Mouse (Mus musculus) c-Kit-negative CD71-positive TER-119-positive erythroid progenitor cells, embryonic 14.5 days (primary cell): ENCODE measurements around the gene Pim1.

Experiments
- DNase-seq: peaks from one replicate; pipeline ENCODE4 v3.0.0-alpha.2; 2013; ENCODE audit warnings: low read depth, low spot score

Gene Pim1

DNA sequence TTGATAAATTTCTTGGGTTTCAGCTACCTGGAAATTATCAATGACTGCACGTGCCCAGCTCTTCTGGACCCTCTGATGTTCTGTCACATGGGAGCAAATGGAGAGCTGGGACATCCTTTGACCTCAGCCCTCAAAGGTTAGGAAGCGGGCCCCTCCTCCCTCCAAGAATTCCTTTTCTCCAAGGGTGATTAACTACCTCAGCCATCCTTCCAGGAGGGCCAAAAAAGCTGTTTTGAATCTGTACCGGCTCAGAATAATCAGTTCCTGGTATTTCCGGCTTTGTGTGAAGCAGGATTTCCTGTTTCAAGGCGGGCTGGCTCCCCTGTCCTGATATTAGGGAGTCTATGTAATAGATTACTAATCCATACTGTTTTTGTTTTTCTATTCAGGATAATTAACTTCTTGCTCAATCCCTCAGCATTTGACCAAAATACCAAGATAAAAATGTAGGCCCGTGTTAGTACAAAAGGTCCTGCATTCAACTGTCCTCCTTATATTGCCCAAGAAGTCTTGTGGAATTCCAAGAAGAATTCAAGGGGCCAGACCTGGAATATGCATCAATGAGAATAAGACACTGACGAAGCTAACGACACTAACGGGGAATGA is 25.0 kb upstream of the Pim1 start:
- no peak for DNase-seq

DNA sequence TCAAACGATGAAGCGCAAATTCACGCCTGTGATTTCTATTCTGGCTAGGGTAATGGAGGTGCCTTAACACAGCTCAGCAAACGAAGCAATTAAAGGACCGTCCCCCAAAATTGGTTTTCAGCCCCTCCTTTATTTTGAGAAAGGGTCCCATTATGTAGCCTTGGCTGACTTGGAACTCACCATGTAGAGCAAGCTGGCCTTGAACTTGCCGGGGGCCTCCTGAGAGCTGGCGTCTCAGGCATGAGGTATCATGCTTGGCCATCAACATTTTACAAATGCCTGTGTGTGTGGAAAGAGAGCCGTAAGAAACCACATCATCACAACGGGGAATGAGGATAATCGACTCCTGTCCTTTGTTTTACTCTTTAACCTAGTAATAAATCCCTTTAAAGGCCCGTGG is 23.5 kb upstream of the Pim1 start:
- DNase-seq, result no peak

DNA sequence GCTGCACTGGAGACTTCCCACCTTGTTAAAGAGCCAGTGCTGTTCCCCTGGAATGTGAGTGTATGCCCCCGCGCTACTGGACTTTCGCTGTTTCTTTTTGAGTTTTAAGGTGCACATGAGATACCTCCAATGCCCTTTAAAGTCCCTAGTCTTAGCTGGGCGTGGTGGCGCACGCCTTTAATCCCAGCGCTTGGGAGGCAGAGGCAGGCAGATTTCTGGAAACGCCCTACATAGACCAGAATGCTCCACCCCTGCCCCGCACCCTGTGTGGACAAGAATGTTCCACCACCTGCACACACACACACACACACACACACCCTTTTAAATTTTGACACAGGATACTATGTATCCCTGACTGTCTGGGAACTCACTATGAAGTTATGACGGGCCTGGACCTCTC is 17.1 kb upstream of the Pim1 start:
- DNase-seq, result no peak

DNA sequence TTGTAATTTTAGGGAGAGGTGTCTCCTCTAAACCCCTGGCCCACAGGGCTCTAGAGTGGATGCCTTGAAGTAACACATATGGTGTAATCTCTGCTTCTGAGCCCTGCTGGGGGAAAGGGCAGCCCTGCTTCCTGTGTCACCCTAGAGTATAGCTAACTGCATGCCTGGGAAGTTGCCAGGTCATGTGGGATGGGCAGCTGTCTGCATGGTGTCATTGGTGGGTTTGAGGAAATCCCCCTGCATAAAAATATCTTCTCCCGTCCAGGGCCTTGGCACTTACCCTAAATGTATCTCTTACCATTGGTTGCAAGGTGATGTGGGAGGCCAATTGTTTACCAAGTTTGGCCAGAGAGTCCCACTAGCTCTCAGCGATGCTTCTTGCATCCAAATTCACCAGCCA is 16.5 kb upstream of the Pim1 start:
- no peak for DNase-seq

DNA sequence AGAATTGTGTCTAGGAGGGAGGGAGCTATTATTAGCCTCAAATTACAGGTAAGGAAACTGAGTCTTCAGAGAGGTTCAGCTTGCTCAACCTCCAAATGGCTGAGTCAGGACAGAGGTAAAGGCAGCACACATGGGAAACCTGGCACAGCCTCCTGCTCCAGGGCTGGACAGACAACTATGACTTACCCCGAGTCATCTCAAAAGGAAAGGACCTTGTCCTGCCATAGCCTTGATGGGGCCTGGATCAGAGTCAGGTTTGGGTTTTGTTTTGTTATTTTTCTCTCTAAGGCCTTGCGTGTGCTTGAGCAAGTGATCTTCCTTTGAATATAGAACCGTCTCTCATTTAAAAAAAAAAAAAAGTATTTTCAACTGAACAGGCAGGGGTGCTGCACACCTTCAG is 15.4 kb upstream of the Pim1 start:
- no peak for DNase-seq

DNA sequence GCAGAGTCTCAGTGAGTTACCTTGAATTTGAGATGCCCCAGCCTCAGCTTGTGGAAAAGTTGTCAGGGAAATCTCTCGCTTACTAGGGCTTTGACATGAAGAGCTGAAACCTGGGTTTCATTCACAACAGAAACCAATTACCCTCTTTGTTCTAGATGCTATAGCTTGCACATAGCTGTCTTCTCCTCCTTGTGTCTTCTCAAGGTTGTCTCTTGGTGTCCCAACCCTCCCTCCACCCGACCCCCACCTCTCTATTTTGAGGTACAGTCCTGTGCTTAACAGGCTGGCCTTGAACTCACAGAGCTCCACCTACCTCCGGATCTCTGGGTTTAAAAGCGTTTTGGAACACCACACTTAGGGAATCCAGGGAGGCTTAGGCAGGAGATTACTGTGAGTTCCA is 14.1 kb upstream of the Pim1 start:
- DNase-seq, result no peak

DNA sequence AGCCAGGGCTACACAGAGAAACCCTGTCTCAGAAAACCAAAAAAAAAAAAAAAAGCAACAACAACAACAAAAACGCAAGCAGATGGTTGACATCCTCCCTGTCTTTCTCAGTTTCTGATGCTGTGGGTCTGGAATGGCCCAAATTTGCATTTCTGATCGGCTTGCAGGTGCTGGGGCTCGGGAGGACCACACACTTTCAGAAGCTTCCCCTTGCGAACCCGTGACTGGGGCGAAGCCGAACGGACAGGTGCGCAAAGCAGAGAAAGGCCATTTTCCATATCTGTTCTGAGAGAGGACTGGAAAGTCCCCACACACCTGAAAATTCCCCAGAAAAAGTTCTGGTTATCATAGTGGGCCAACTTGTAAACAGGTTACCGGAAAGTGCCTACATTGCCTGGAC is 13.2 kb upstream of the Pim1 start:
- no peak for DNase-seq

DNA sequence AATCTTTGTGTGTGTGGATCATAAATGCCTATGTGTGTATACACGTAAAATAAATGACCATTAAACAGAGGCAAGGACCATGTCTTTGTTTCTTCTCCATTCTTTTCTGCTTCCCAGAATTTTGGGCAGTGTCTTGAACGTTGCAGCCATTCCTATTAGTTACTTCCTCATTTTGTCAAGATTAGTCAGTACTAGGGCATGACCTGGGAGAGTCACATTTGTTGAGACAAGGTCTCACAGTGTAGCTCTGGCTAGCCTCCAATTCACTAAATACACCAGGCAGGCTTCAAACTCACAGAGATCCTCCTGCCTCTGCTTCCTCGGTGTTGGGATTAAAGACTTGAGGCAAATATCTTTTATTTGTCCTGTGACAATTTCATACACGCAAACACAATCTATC is 12.3 kb upstream of the Pim1 start:
- DNase-seq, result no peak

DNA sequence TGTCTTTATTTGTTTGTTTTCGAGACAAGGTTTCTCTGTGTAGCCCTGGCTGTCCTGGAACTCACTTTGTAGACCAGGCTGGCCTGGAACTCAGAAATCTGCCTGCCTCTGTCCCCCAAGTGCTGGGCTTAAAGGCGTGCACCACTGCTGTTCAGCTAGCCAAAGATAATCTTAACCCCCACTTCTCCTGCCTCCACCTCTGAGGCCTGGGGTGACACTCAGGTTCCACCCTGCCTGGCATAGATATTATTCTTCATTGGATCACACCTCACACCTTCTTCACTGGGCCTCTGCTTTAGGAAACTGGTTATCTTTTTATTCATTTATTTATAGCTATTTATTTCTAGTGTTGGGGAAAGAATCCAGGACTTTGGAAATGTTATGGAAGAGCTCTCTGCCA is 10.3 kb upstream of the Pim1 start:
- DNase-seq, result no peak

DNA sequence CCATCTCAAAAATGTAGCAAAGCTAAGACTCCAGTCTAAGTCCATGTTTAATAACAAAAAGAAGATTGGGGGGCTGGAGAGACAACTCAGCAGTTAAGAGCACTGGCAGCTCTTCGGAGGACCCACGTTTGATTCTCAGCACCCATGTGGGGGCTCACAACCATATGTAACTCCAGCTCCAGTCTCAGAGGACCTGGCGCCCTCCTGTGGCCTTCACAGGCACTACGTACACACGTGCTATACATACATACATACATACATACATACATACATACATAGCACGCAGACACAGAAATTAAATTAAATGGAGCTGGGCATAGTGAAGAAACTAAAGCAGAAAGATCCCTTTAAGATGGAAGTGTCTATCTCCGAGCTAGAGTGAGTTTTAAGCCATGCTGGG is 7.9 kb upstream of the Pim1 start:
- no peak for DNase-seq

DNA sequence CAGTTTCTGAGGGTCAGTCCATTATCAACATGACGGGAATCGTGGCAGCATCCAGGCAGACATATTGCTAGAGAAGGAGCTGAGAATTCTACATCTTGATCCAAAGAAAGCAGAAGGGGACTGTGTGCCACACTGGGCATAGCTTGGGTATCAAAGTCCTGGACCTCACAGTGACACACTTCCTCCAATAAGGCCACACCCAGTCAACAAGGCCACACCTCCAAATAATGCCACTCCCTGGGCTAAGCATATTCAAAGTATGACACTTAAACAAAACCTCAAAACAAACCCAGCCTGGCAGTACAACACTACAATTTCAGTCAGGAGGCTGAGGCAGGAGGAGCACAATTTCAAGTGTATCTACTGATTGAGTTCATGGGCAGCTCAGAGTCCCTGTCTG is 7.3 kb upstream of the Pim1 start:
- DNase-seq, result no peak

DNA sequence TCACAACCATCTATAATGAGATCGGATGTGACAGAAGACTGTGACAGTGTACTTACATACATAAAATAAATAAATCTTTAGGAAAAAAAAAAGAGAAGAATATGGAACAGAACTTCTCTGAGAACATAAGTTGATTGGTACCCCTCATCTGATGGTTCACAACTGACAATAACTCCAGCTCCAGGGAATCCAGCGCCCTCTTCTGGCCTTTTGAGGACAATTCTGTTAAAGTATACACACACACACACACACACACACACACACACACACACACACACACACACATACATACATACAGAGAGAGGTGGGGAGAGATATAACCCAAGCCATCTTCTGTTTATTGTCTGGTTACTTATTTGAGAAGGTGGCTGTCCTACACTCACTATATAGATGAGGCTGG is 6.1 kb upstream of the Pim1 start:
- no peak for DNase-seq

DNA sequence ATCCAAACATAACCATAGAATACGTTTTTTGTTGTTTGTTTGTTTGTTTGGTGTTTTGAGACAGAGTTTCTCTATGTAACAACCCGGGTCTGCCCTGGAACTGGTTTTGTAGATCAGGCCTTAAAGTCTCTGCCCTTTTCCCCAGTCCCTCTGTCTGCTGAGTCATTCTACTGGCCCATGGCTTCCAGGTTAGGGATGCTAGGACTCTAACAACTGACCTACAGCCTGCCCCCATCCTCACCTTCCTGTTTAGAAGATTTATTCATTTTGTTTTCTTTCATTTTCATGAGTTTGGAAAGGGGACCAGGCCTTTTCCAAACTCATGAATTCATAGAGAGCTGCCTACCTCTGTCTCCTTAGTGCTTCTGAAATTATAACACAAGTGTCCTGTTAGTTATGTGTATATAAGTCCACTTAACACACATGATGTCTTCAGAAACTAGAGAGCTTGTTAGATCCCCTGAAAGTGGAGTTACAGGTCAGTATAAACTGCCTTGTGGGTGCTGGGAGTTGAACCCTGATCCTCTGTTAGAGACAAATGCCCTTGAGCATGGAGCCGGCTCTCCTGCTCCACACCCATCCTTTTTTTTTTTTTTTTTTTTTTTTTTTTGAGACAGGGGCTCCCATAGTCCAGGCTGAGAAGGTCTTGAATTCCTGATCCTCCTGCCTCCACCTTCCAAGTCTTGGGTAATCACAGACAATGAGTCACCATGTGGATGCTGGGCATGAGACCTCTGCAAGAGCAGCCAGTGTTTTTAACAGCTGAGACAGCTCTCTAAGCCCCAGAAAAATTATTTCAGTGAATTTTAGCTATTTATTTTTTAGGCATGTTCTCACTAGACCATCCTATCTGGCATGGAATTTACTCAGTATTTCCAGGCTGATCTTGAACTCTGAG is 5.0 kb upstream of the Pim1 start:
- no peak for DNase-seq

DNA sequence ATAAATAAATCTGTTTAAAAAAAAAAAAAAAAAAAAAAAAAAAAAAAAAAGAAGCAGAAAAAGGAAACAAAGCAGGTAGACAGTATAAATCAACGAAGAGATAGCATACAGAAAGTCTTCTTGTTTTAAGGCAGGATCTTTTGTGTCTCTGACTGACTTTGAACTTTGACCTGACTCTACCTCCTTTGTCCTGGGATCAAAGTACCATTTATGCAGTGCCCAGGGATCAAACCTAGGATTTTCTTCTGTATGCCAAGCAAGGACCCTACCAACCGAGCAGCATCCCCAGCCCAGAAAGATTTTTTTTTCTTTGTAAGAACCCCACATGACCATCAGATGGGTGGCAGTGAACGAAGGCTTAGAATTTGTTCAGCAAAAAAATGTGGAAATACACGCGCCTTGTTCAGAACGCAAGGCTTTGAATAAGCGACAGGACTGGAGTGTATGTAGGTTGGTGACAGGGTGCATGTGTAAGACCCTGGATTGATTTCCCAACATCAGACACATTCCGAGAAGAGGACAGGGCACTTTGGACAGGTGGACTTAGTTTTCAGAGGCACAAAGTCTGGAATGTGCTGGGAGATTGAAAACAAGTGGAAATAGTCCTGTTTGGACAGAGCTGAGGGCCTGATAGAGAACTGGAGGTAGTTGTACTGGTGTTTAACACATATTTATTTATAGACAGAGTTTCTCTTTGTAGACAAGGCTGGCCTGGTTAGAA is 2.1 kb upstream of the Pim1 start:
- DNase-seq, result no peak

DNA sequence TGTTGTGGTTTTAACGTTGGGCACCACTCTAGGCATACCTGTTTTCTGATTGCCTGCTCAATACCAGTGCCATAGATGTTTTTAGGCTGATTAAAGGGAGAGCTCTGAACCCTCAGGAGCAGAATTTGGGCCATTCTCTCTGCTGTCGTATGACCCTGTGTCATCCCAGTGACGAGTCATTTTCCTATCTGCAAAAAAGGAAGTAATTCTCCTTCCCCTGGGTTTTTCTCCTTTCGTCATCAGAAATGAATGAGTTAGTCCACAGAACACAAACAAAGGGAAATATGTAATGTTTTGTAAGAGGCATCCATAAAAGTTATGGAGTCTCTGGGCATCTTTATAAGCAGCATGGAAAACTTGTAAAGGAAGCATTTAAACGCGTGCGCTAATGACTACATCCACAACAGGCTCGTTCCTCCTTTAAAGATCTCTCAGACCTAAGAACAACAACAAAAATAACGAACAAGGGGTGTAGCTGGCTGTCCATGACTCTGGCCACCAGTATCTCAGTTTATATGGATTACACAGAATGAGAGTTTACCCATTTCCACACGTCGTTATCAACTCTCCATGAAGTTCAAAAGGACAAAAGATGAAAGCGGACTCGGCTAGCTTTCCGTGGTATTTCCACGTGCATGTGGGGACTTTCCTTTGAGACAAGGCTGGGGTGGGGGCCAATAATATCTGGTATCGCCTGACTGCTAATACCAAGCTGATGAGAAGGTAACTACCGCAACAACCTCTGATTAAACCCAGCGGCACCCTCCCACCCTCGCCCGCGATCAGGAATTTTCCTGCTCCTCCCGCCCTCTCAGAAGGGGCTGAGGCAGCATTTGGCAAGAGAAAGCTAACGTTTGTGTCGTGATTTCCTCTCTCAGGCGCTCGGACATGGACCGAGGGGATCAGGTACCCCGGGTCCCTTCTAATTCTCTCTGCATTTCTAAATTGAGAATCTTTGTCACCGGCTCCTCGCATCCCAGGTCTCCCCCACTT is 1.3 kb upstream of the Pim1 start:
- DNase-seq, result no peak

DNA sequence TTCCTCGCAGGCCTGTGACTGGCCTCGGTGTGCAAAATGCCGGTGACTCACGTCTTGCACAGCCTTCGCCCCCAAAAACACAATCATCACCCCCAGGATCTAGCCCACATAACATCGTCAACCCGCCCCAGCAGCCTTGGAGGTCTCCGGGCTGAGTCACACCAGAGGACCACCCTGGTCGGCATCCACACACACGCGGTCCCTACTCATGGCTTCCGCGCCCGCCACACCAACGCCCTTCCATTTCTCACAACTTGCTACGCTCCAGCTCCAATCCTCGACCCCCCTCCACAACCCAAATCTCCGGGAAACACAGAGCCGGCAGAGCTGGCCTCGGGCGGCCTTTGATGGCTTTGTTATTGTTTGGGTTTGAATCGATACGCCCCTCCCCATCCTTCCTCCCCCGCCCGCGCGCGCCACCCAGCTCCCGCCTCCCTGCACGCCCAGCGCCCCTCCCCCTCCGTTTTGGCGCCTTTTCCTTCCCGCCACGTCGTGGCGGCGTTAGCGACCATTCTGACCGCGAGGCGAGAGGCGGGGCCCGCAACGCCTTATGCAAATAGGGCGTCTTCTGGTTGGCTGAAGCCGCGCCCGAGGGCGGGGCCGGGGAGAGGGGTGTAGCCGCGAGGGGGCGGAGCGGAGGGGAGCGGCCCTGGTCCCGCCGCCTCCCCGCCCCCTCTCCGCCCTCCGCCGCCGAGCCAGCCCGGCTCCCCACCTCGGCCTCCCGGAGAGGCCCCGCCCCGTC is 411 bp upstream of the Pim1 start:
- peak; percentile 99 for DNase-seq

DNA sequence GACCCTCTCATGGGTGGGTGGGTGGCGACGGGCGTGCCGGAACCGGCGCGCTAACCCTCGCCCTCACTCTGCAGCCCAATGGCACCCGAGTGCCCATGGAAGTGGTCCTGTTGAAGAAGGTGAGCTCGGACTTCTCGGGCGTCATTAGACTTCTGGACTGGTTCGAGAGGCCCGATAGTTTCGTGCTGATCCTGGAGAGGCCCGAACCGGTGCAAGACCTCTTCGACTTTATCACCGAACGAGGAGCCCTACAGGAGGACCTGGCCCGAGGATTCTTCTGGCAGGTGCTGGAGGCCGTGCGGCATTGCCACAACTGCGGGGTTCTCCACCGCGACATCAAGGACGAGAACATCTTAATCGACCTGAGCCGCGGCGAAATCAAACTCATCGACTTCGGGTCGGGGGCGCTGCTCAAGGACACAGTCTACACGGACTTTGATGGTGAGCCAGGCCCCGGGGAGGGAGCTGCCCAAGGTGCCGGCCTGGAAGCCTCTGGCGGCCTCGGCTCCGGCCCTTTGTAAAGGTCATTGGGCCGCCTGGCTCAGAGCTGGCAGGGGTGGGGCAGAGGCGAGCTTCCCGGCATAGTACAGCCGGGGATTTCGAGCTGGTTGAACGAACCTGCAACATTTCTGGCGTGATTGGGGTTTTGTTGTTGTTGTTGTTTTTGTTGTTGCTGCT is 1.2 kb downstream of the Pim1 start:
- DNase-seq, result no peak

DNA sequence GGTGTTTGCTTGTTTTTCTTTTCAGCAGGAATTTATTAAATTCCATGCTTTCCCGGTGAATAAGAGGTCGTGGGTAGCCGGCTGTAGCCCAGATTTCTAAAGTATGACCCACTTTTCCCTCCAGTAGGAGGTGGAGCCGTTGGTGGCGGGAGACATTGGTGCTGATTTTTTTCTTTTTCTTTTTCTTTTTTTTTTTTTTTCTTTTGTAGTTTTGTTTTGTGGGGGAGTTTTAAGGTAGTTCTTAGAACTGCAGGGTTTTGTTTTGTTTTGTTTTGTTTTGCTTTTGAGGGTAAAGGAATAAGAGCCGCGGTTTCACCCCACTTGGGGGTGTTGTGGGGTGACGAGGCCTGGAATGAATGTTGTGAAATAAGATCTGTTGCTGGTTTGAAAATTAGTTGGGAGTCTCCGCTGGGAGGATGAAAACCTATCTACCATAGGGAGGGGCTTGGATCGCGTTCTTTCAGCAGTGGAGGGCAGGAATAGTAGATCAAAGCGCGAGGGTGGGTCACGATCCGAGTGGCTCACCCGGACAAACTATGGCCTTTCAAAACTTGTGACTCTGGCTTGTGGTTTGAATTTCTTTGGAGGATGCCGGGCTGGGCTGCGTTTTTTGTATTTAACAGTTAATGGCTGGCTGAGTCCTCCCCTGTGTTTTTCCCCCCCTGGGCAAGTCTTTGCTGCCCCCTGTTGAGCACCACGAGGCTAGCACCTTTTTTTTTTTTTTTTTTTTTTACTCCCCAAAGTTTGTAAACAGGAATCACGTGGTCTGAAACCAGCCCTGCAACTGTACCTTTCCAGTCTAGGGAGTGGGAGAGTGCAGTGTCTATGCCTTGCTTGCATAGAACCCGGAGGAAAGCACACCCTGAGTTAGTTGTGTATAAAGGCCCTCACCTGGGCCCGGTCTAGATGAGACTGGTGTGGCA is 2.0 kb downstream of the Pim1 start:
- DNase-seq, result peak; percentile 78

DNA sequence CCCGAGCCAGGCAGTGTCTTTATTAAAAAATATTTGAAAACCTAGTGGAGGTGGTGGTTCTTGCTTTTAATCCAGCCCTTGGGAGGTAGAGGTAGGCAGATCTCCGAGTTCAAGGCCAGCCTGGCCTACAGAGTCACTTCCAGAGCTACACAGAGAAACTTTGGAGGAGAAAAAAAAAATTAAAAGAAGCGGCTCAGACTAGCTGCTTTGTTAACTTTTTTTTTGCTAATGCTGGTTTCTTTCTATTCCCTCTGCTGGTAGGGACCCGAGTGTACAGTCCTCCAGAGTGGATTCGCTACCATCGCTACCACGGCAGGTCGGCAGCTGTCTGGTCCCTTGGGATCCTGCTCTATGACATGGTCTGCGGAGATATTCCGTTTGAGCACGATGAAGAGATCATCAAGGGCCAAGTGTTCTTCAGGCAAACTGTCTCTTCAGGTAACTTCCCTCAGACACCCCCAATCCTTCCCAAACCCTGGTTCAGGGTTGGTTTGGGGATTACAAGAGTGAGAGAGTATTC is 3.0 kb downstream of the Pim1 start:
- DNase-seq, result no peak
